Mouse (Mus musculus) neural tube, embryonic 15.5 days (tissue): ENCODE results near the gene Col2a1. TPM values are rescaled to one million over a fixed set of nuclear protein-coding genes. Genes with fewer than 3 reads are reported as not detected.
A peak's percentile ranks its signal among the peaks of the same experiment; 100 is the strongest.

Source experiments
- ATAC-seq: fragments of 200-750 bp; cut with Nextera tagmentation; 2 replicates; pipeline ENCODE4 v1.8.0; 2017; ENCODE audit warnings: mild to moderate bottlenecking, moderate TSS enrichment, moderate library complexity; ENCODE audit not compliant: low FRiP score
- H3K27ac ChIP-seq: fragments of 300-500 bp; sonication (generic); replicated peaks from 2 replicates; pipeline ENCODE4 v1.5.1; 2015; ENCODE audit warnings: mild to moderate bottlenecking, inconsistent platforms
- H3K27me3 ChIP-seq: fragments of 300-500 bp; sonication (generic); replicated peaks from 2 replicates; pipeline ENCODE4 v1.6.1; 2015; ENCODE audit warnings: inconsistent platforms
- H3K36me3 ChIP-seq: fragments of 300-500 bp; sonication (generic); 2 replicates; pipeline ENCODE4 v1.6.1; 2015; ENCODE audit warnings: inconsistent platforms
- H3K4me1 ChIP-seq: fragments of 300-500 bp; sonication (generic); 2 replicates; pipeline ENCODE4 v1.6.1; 2015; ENCODE audit warnings: inconsistent platforms
- H3K4me2 ChIP-seq: fragments of 300-500 bp; sonication (generic); 2 replicates; pipeline ENCODE4 v1.6.1; 2015; ENCODE audit warnings: inconsistent platforms, mild to moderate bottlenecking, moderate library complexity
- H3K4me3 ChIP-seq: fragments of 300-500 bp; sonication (generic); replicated peaks from 2 replicates; pipeline ENCODE4 v1.5.1; 2015; ENCODE audit warnings: mild to moderate bottlenecking, inconsistent platforms
- H3K9ac ChIP-seq: fragments of 300-500 bp; sonication (generic); replicated peaks from 2 replicates; pipeline ENCODE4 v1.6.1; 2015; ENCODE audit warnings: mild to moderate bottlenecking, inconsistent platforms
- H3K9me3 ChIP-seq: fragments of 300-500 bp; sonication (generic); replicated peaks from 2 replicates; pipeline ENCODE4 v1.6.1; 2016; ENCODE audit warnings: inconsistent platforms
- WGBS: fragments of 180-500 bp; shearing (Covaris S2); methylation state at CpG from one replicate; pipeline ENCODE4 v1.1.7; 2015; ENCODE audit warnings: mixed read lengths; 5-methylcytosine and 5-hydroxymethylcytosine counted together
- polyA plus RNA-seq: library from polyadenylated mRNA; unstranded; fragments of >200 nt; fragmentation: Nextera tagmentation; extraction: Ambion mirVana; gene quantifications from 2 replicates; pipeline ENCODE4 v1.2.1, GENCODE M21; 2015

Gene Col2a1
- polyA plus RNA-seq, 1 experiment from 2014 or later = 62.9 TPM

GRCm38 (mm10) chr15:97952889-97953189 is 51.7 kb downstream of the Col2a1 start:
- Histone ChIP-seq H3K36me3 (no peaks in the 10 kb centered on the region), H3K27ac (no peak overlapping the region), H3K9ac (no peak overlapping the region), H3K4me2 (0 out of 2 replicates have a peak overlapping the region, but pooled peaks have one; percentile 36), H3K27me3 (no peaks in the 10 kb centered on the region), H3K4me1 (peaks cover 9% of the 10 kb centered on the region), H3K9me3 (no peaks in the 10 kb centered on the region), H3K4me3 (no peak overlapping the region)
- 82% methylated on average over 4 of the region's 4 CpGs for WGBS
- peak; percentile 37 for ATAC-seq

GRCm38 (mm10) chr15:97952137-97952888 is 52.2 kb downstream of the Col2a1 start:
- peak overlapping the region; percentile 36; the same call in 1 of the 2 replicates for H3K4me2 ChIP-seq

GRCm38 (mm10) chr15:97950240-97950639 is 54.3 kb downstream of the Col2a1 start:
- ATAC-seq = no peak
- H3K27ac ChIP-seq = no peak overlapping the region

More at GRCm38 (mm10) chr15:97952137-97952888, 52.2 kb downstream of the Col2a1 start:
- Histone ChIP-seq H3K27ac (no peak overlapping the region), H3K4me3 (no peak overlapping the region), H3K4me1 (peaks cover 9% of the 10 kb centered on the region), H3K9ac (no peak overlapping the region), H3K36me3 (no peaks in the 10 kb centered on the region), H3K9me3 (no peaks in the 10 kb centered on the region), H3K27me3 (no peaks in the 10 kb centered on the region)
- ATAC-seq = peak; percentile 62
- WGBS = 13% methylated on average over 16 of the region's 16 CpGs

GRCm38 (mm10) chr15:97949706-97950105 is 54.8 kb downstream of the Col2a1 start:
- no peak overlapping the region for H3K4me3 ChIP-seq
- H3K4me2 ChIP-seq = no peak overlapping the region
- WGBS = 78% methylated on average over 3 of the region's 3 CpGs
- no peaks in the 10 kb centered on the region for H3K27me3 ChIP-seq
- H3K4me1 ChIP-seq = peaks cover 9% of the 10 kb centered on the region
- H3K36me3 ChIP-seq = no peaks in the 10 kb centered on the region
- no peak overlapping the region for H3K9ac ChIP-seq
- H3K27ac ChIP-seq = no peak overlapping the region
- ATAC-seq = no peak
- no peaks in the 10 kb centered on the region for H3K9me3 ChIP-seq

More at GRCm38 (mm10) chr15:97950240-97950639, 54.3 kb downstream of the Col2a1 start:
- 76% methylated on average over 7 of the region's 7 CpGs for WGBS
- peaks cover 9% of the 10 kb centered on the region for H3K4me1 ChIP-seq
- H3K4me2 ChIP-seq = no peak overlapping the region
- no peak overlapping the region for H3K4me3 ChIP-seq
- no peak overlapping the region for H3K9ac ChIP-seq
- no peaks in the 10 kb centered on the region for H3K36me3 ChIP-seq
- H3K27me3 ChIP-seq = no peaks in the 10 kb centered on the region
- no peaks in the 10 kb centered on the region for H3K9me3 ChIP-seq

- H3K4me3 ChIP-seq = no peak overlapping the region
- H3K27me3 ChIP-seq = no peaks in the 10 kb centered on the region
- no peak overlapping the region for H3K4me2 ChIP-seq
- no peak overlapping the region for H3K9ac ChIP-seq
- no peak overlapping the region for H3K27ac ChIP-seq
- no peaks in the 10 kb centered on the region for H3K36me3 ChIP-seq
- ATAC-seq = no peak
- WGBS = 58% methylated on average over 7 of the region's 7 CpGs
- peaks cover 9% of the 10 kb centered on the region for H3K4me1 ChIP-seq
- H3K9me3 ChIP-seq = no peaks in the 10 kb centered on the region
Observed at GRCm38 (mm10) chr15:97948720-97949119, 55.8 kb downstream of the Col2a1 start.

GRCm38 (mm10) chr15:97945656-97946315 is 58.7 kb downstream of the Col2a1 start:
- Histone ChIP-seq H3K9me3 (no peaks in the 10 kb centered on the region), H3K27me3 (no peaks in the 10 kb centered on the region), H3K9ac (no peak overlapping the region), H3K27ac (no peak overlapping the region), H3K4me3 (no peak overlapping the region), H3K4me2 (no peak overlapping the region), H3K4me1 (no peaks in the 10 kb centered on the region), H3K36me3 (no peaks in the 10 kb centered on the region)
- WGBS = 79% methylated on average over 11 of the region's 11 CpGs
- no peak for ATAC-seq

GRCm38 (mm10) chr15:97944919-97945574 is 59.4 kb downstream of the Col2a1 start:
- WGBS = 71% methylated on average over 11 of the region's 11 CpGs
- Histone ChIP-seq H3K9ac (no peak overlapping the region), H3K36me3 (no peaks in the 10 kb centered on the region), H3K4me1 (no peaks in the 10 kb centered on the region), H3K27me3 (no peaks in the 10 kb centered on the region), H3K4me2 (no peak overlapping the region), H3K9me3 (no peaks in the 10 kb centered on the region), H3K4me3 (no peak overlapping the region), H3K27ac (no peak overlapping the region)
- ATAC-seq = no peak

- Histone ChIP-seq H3K9me3 (no peaks in the 10 kb centered on the region), H3K4me1 (no peaks in the 10 kb centered on the region), H3K27me3 (no peaks in the 10 kb centered on the region), H3K27ac (no peak overlapping the region), H3K4me3 (no peak overlapping the region), H3K9ac (no peak overlapping the region), H3K36me3 (no peaks in the 10 kb centered on the region), H3K4me2 (no peak overlapping the region)
- WGBS = 87% methylated on average over 8 of the region's 8 CpGs
- no peak for ATAC-seq
Observed at GRCm38 (mm10) chr15:97943356-97943755, 61.1 kb downstream of the Col2a1 start.

GRCm38 (mm10) chr15:97942538-97942937 is 62.0 kb downstream of the Col2a1 start:
- no peaks in the 10 kb centered on the region for H3K27me3 ChIP-seq
- no peak overlapping the region for H3K27ac ChIP-seq
- H3K9ac ChIP-seq = no peak overlapping the region
- H3K4me3 ChIP-seq = no peak overlapping the region
- ATAC-seq = no peak
- no peaks in the 10 kb centered on the region for H3K36me3 ChIP-seq
- H3K9me3 ChIP-seq = no peaks in the 10 kb centered on the region
- WGBS = 88% methylated on average over 8 of the region's 8 CpGs
- no peaks in the 10 kb centered on the region for H3K4me1 ChIP-seq
- H3K4me2 ChIP-seq = no peak overlapping the region

- no peak overlapping the region for H3K4me3 ChIP-seq
- no peaks in the 10 kb centered on the region for H3K36me3 ChIP-seq
- ATAC-seq = no peak
- H3K27ac ChIP-seq = no peak overlapping the region
- H3K27me3 ChIP-seq = no peaks in the 10 kb centered on the region
- H3K9me3 ChIP-seq = no peaks in the 10 kb centered on the region
- H3K4me2 ChIP-seq = no peak overlapping the region
- H3K4me1 ChIP-seq = no peaks in the 10 kb centered on the region
- H3K9ac ChIP-seq = no peak overlapping the region
- WGBS = 95% methylated on average over 2 of the region's 2 CpGs
Observed at GRCm38 (mm10) chr15:97941306-97941705, 63.2 kb downstream of the Col2a1 start.

- H3K4me2 ChIP-seq = no peak overlapping the region
- ATAC-seq = no peak
- H3K27ac ChIP-seq = no peak overlapping the region
- no peaks in the 10 kb centered on the region for H3K27me3 ChIP-seq
- no peaks in the 10 kb centered on the region for H3K4me1 ChIP-seq
- H3K9me3 ChIP-seq = no peaks in the 10 kb centered on the region
- no peak overlapping the region for H3K4me3 ChIP-seq
- no peaks in the 10 kb centered on the region for H3K36me3 ChIP-seq
- no peak overlapping the region for H3K9ac ChIP-seq
- 92% methylated on average over 2 of the region's 2 CpGs for WGBS
Observed at GRCm38 (mm10) chr15:97940088-97940487, 64.4 kb downstream of the Col2a1 start.

GRCm38 (mm10) chr15:97938580-97938979 is 65.9 kb downstream of the Col2a1 start:
- Histone ChIP-seq H3K9me3 (no peaks in the 10 kb centered on the region), H3K4me3 (no peak overlapping the region), H3K4me2 (no peak overlapping the region), H3K36me3 (no peaks in the 10 kb centered on the region), H3K27ac (no peak overlapping the region), H3K9ac (no peak overlapping the region), H3K4me1 (no peaks in the 10 kb centered on the region), H3K27me3 (no peaks in the 10 kb centered on the region)
- no peak for ATAC-seq
- 66% methylated on average over 6 of the region's 6 CpGs for WGBS
